Mouse (Mus musculus): ENCODE data around the gene Setdb1. TPM values are rescaled to one million over a fixed set of nuclear protein-coding genes. Genes with fewer than 3 reads are reported as not detected.

The Setdb1 gene
- polyA plus RNA-seq, 1 experiment from 2014 or later: 52.0 TPM

GRCm38 (mm10) chr3:95318548-95318947 is 38.5 kb downstream of the Setdb1 start:
- Histone ChIP-seq H3K9me3 (ENCODE audit: low read depth, low read length) (no peaks in the 10 kb centered on the region), H3K27me3 (ENCODE audit: insufficient read depth, low read length) (no peaks in the 10 kb centered on the region), H3K9ac (no peak overlapping the region), H3K4me2 (peak overlapping the region; percentile 92), H3K4me1 (ENCODE audit: insufficient read depth) (peaks cover 20% of the 10 kb centered on the region; the same call in 1 of the 2 replicates), H3K4me3 (ENCODE audit: low read depth, low read length) (no peak overlapping the region), H3K27ac (ENCODE audit: low read depth) (peak overlapping the region; percentile 85), H3K36me3 (ENCODE audit: insufficient read depth) (peaks cover 42% of the 10 kb centered on the region)
- ATAC-seq (ENCODE audit: insufficient read depth): no peak
- peak; percentile 69 for DNase-seq
- TF ChIP-seq CTCF (IDR thresholded peaks at IDR 0.05; ENCODE audit: low read depth): no peak
- 35% methylated on average over 6 of the region's 6 CpGs for WGBS

- Histone ChIP-seq H3K9ac (peak overlapping the region; percentile 0; the same call in 1 of the 2 replicates), H3K27ac (ENCODE audit: low read depth) (peak overlapping the region; percentile 85), H3K27me3 (ENCODE audit: insufficient read depth, low read length) (no peaks in the 10 kb centered on the region), H3K4me1 (ENCODE audit: insufficient read depth) (peaks cover 20% of the 10 kb centered on the region; the same call in 1 of the 2 replicates), H3K4me2 (peak overlapping the region; percentile 92), H3K4me3 (ENCODE audit: low read depth, low read length) (peak overlapping the region; percentile 12; the same call in 1 of the 2 replicates), H3K36me3 (ENCODE audit: insufficient read depth) (peaks cover 32% of the 10 kb centered on the region), H3K9me3 (ENCODE audit: low read depth, low read length) (no peaks in the 10 kb centered on the region)
- ATAC-seq (ENCODE audit: insufficient read depth): peak; percentile 42; the same call in 1 of the 2 replicates
- WGBS: 12% methylated on average over 12 of the region's 12 CpGs
- TF ChIP-seq CTCF (IDR thresholded peaks at IDR 0.05; ENCODE audit: low read depth): peak; percentile 84
- DNase-seq: peak; percentile 81
These were observed 39.5 kb downstream of the Setdb1 start for GRCm38 (mm10) chr3:95317414-95318080.

- H3K27me3 ChIP-seq (ENCODE audit: insufficient read depth, low read length): no peaks in the 10 kb centered on the region
- 10% methylated on average over 9 of the region's 9 CpGs for WGBS
- H3K4me2 ChIP-seq: peak overlapping the region; percentile 92
- peak overlapping the region; percentile 90 for H3K27ac ChIP-seq (ENCODE audit: low read depth)
- peak overlapping the region; percentile 99 for H3K9ac ChIP-seq
- no peaks in the 10 kb centered on the region for H3K9me3 ChIP-seq (ENCODE audit: low read depth, low read length)
- peaks cover 20% of the 10 kb centered on the region; the same call in 1 of the 2 replicates for H3K4me1 ChIP-seq (ENCODE audit: insufficient read depth)
- peaks cover 16% of the 10 kb centered on the region for H3K36me3 ChIP-seq (ENCODE audit: insufficient read depth)
- no peak for TF ChIP-seq CTCF (IDR thresholded peaks at IDR 0.05; ENCODE audit: low read depth)
- DNase-seq (no peak), ATAC-seq (ENCODE audit: insufficient read depth) (no peak)
- peak overlapping the region; percentile 94 for H3K4me3 ChIP-seq (ENCODE audit: low read depth, low read length)
These were observed 41.0 kb downstream of the Setdb1 start for GRCm38 (mm10) chr3:95315844-95316550.

- peak overlapping the region; percentile 90 for H3K27ac ChIP-seq (ENCODE audit: low read depth)
- peak overlapping the region; percentile 99 for H3K9ac ChIP-seq
- H3K36me3 ChIP-seq (ENCODE audit: insufficient read depth): peaks cover 9% of the 10 kb centered on the region
- no peaks in the 10 kb centered on the region for H3K9me3 ChIP-seq (ENCODE audit: low read depth, low read length)
- peaks cover 20% of the 10 kb centered on the region; the same call in 1 of the 2 replicates for H3K4me1 ChIP-seq (ENCODE audit: insufficient read depth)
- peak; percentile 65 for TF ChIP-seq CTCF (IDR thresholded peaks at IDR 0.05; ENCODE audit: low read depth)
- no peaks in the 10 kb centered on the region for H3K27me3 ChIP-seq (ENCODE audit: insufficient read depth, low read length)
- ATAC-seq (ENCODE audit: insufficient read depth): peak; percentile 94
- DNase-seq: peak; percentile 94
- peak overlapping the region; percentile 92 for H3K4me2 ChIP-seq
- H3K4me3 ChIP-seq (ENCODE audit: low read depth, low read length): peak overlapping the region; percentile 94
- under 1% methylated on average over 69 of the region's 71 CpGs for WGBS
These were observed 41.7 kb downstream of the Setdb1 start for GRCm38 (mm10) chr3:95315094-95315843.

GRCm38 (mm10) chr3:95314486-95315093 is 42.4 kb downstream of the Setdb1 start, which contains the start of gene Cers2:
Cers2 (plus strand) TSS chr3:95314791.
- peak within 1 kb of the TSS; percentile 90 for H3K27ac ChIP-seq (ENCODE audit: low read depth)
- no peak for DNase-seq
- no peaks in the 10 kb centered on the region for H3K9me3 ChIP-seq (ENCODE audit: low read depth, low read length)
- H3K4me3 ChIP-seq (ENCODE audit: low read depth, low read length): peak within 1 kb of the TSS; percentile 94
- WGBS: 4% methylated on average over 27 of the region's 27 CpGs
- ATAC-seq (ENCODE audit: insufficient read depth): no peak; the same call in 1 of the 2 replicates
- 0 out of 2 replicates have a peak, but pooled peaks cover 5% of the 10 kb centered on the region for H3K36me3 ChIP-seq (ENCODE audit: insufficient read depth)
- no peaks in the 10 kb centered on the region for H3K27me3 ChIP-seq (ENCODE audit: insufficient read depth, low read length)
- no peak for TF ChIP-seq CTCF (IDR thresholded peaks at IDR 0.05; ENCODE audit: low read depth)
- peak within 1 kb of the TSS; percentile 99 for H3K9ac ChIP-seq
- H3K4me2 ChIP-seq: peak within 1 kb of the TSS; percentile 92
- H3K4me1 ChIP-seq (ENCODE audit: insufficient read depth): peaks cover 20% of the 10 kb centered on the region; the same call in 1 of the 2 replicates

GRCm38 (mm10) chr3:95314075-95314474 is 42.9 kb downstream of the Setdb1 start:
- peak overlapping the region; percentile 99; the same call in 1 of the 2 replicates for H3K9ac ChIP-seq

More at GRCm38 (mm10) chr3:95314075-95314474, 42.9 kb downstream of the Setdb1 start:
- no peak overlapping the region for H3K27ac ChIP-seq (ENCODE audit: low read depth)
- H3K36me3 ChIP-seq (ENCODE audit: insufficient read depth): 0 out of 2 replicates have a peak, but pooled peaks cover 1% of the 10 kb centered on the region
- H3K9me3 ChIP-seq (ENCODE audit: low read depth, low read length): no peaks in the 10 kb centered on the region
- no peak for ATAC-seq (ENCODE audit: insufficient read depth)
- peak overlapping the region; percentile 94; the same call in 1 of the 2 replicates for H3K4me3 ChIP-seq (ENCODE audit: low read depth, low read length)
- 65% methylated on average over 6 of the region's 6 CpGs for WGBS
- H3K4me1 ChIP-seq (ENCODE audit: insufficient read depth): peaks cover 18% of the 10 kb centered on the region; the same call in 1 of the 2 replicates
- peak overlapping the region; percentile 92 for H3K4me2 ChIP-seq
- no peak for TF ChIP-seq CTCF (IDR thresholded peaks at IDR 0.05; ENCODE audit: low read depth)
- no peaks in the 10 kb centered on the region for H3K27me3 ChIP-seq (ENCODE audit: insufficient read depth, low read length)
- no peak for DNase-seq
